Mouse (Mus musculus): ENCODE measurements around the gene Mindy1. TPM values are rescaled to one million over a fixed set of nuclear protein-coding genes. Genes with fewer than 3 reads are reported as not detected.

The Mindy1 gene
- polyA plus RNA-seq, 1 experiment from 2014 or later: 36.3 TPM

- no peak for ATAC-seq
- 91% methylated on average over 7 of the region's 7 CpGs for whole genome bisulfite sequencing
These were observed 5.4 kb downstream of the Mindy1 start for GRCm38 (mm10) chr3:95286510-95286909.

GRCm38 (mm10) chr3:95287541-95287940, 6.4 kb downstream of the Mindy1 start:
- no peak for ATAC-seq
- 0 out of 2 replicates have a peak, but pooled peaks cover 6% of the 10 kb centered on the region for H3K36me3 ChIP-seq (ENCODE audit: control insufficient read depth, insufficient read depth, low read length)

More at GRCm38 (mm10) chr3:95286510-95286909, 5.4 kb downstream of the Mindy1 start:
- H3K4me2 ChIP-seq (ENCODE audit: low read length): no peak overlapping the region
- no peak overlapping the region for H3K4me3 ChIP-seq (ENCODE audit: low read length)
- no peak overlapping the region for H3K27ac ChIP-seq (ENCODE audit: low read depth, low read length)
- no peak overlapping the region for H3K9ac ChIP-seq (ENCODE audit: low read depth, low read length)
- no peaks in the 10 kb centered on the region for H3K27me3 ChIP-seq (replicated peaks; ENCODE audit: control insufficient read depth, insufficient read depth, low read length)
- H3K36me3 ChIP-seq (ENCODE audit: control insufficient read depth, insufficient read depth, low read length): 0 out of 2 replicates have a peak, but pooled peaks cover 6% of the 10 kb centered on the region
- no peaks in the 10 kb centered on the region for H3K9me3 ChIP-seq (ENCODE audit: control insufficient read depth, low read length)
- H3K4me1 ChIP-seq (ENCODE audit: control insufficient read depth, insufficient read depth, low read depth, low read length): peaks cover 13% of the 10 kb centered on the region

GRCm38 (mm10) chr3:95289419-95289818, 8.3 kb downstream of the Mindy1 start:
- H3K36me3 ChIP-seq (ENCODE audit: control insufficient read depth, insufficient read depth, low read length): 0 out of 2 replicates have a peak, but pooled peaks cover 6% of the 10 kb centered on the region
- peaks cover 4% of the 10 kb centered on the region; the same call in 1 of the 2 replicates for H3K4me1 ChIP-seq (ENCODE audit: control insufficient read depth, insufficient read depth, low read depth, low read length)
- ATAC-seq: no peak
- no peak overlapping the region for H3K27ac ChIP-seq (ENCODE audit: low read depth, low read length)
- no peak overlapping the region for H3K9ac ChIP-seq (ENCODE audit: low read depth, low read length)
- no peaks in the 10 kb centered on the region for H3K9me3 ChIP-seq (ENCODE audit: control insufficient read depth, low read length)
- H3K4me2 ChIP-seq (ENCODE audit: low read length): no peak overlapping the region
- no peak overlapping the region for H3K4me3 ChIP-seq (ENCODE audit: low read length)
- no peaks in the 10 kb centered on the region for H3K27me3 ChIP-seq (replicated peaks; ENCODE audit: control insufficient read depth, insufficient read depth, low read length)
- WGBS: 90% methylated on average over 4 of the region's 4 CpGs

More at GRCm38 (mm10) chr3:95287541-95287940, 6.4 kb downstream of the Mindy1 start:
- Histone ChIP-seq H3K4me1 (ENCODE audit: control insufficient read depth, insufficient read depth, low read depth, low read length) (peaks cover 13% of the 10 kb centered on the region), H3K9ac (ENCODE audit: low read depth, low read length) (no peak overlapping the region), H3K9me3 (ENCODE audit: control insufficient read depth, low read length) (no peaks in the 10 kb centered on the region), H3K27ac (ENCODE audit: low read depth, low read length) (no peak overlapping the region), H3K4me2 (ENCODE audit: low read length) (no peak overlapping the region), H3K27me3 (replicated peaks; ENCODE audit: control insufficient read depth, insufficient read depth, low read length) (no peaks in the 10 kb centered on the region), H3K4me3 (ENCODE audit: low read length) (no peak overlapping the region)
- 90% methylated on average over 3 of the region's 3 CpGs for WGBS

- H3K9ac ChIP-seq (ENCODE audit: low read depth, low read length): no peak overlapping the region
- H3K4me2 ChIP-seq (ENCODE audit: low read length): no peak overlapping the region
- H3K4me3 ChIP-seq (ENCODE audit: low read length): no peak overlapping the region
- ATAC-seq: no peak
- WGBS: 83% methylated on average over 6 of the region's 6 CpGs
- no peaks in the 10 kb centered on the region for H3K9me3 ChIP-seq (ENCODE audit: control insufficient read depth, low read length)
- 0 out of 2 replicates have a peak, but pooled peaks cover 6% of the 10 kb centered on the region for H3K36me3 ChIP-seq (ENCODE audit: control insufficient read depth, insufficient read depth, low read length)
- H3K4me1 ChIP-seq (ENCODE audit: control insufficient read depth, insufficient read depth, low read depth, low read length): no peaks in the 10 kb centered on the region
- H3K27me3 ChIP-seq (replicated peaks; ENCODE audit: control insufficient read depth, insufficient read depth, low read length): no peaks in the 10 kb centered on the region
- no peak overlapping the region for H3K27ac ChIP-seq (ENCODE audit: low read depth, low read length)
These were observed 9.0 kb downstream of the Mindy1 start for GRCm38 (mm10) chr3:95290156-95290555.

- Histone ChIP-seq H3K27ac (ENCODE audit: low read depth, low read length) (no peak overlapping the region), H3K27me3 (replicated peaks; ENCODE audit: control insufficient read depth, insufficient read depth, low read length) (no peaks in the 10 kb centered on the region), H3K4me3 (ENCODE audit: low read length) (no peak overlapping the region), H3K4me2 (ENCODE audit: low read length) (no peak overlapping the region), H3K36me3 (ENCODE audit: control insufficient read depth, insufficient read depth, low read length) (0 out of 2 replicates have a peak, but pooled peaks cover 6% of the 10 kb centered on the region), H3K4me1 (ENCODE audit: control insufficient read depth, insufficient read depth, low read depth, low read length) (no peaks in the 10 kb centered on the region), H3K9me3 (ENCODE audit: control insufficient read depth, low read length) (no peaks in the 10 kb centered on the region), H3K9ac (ENCODE audit: low read depth, low read length) (no peak overlapping the region)
- WGBS: 83% methylated on average over 4 of the region's 4 CpGs
- no peak for ATAC-seq
These were observed 9.9 kb downstream of the Mindy1 start for GRCm38 (mm10) chr3:95291041-95291440.

- Histone ChIP-seq H3K4me2 (ENCODE audit: low read length) (no peak overlapping the region), H3K9ac (ENCODE audit: low read depth, low read length) (no peak overlapping the region), H3K27me3 (replicated peaks; ENCODE audit: control insufficient read depth, insufficient read depth, low read length) (no peaks in the 10 kb centered on the region), H3K36me3 (ENCODE audit: control insufficient read depth, insufficient read depth, low read length) (0 out of 2 replicates have a peak, but pooled peaks cover 6% of the 10 kb centered on the region), H3K9me3 (ENCODE audit: control insufficient read depth, low read length) (no peaks in the 10 kb centered on the region), H3K27ac (ENCODE audit: low read depth, low read length) (no peak overlapping the region), H3K4me1 (ENCODE audit: control insufficient read depth, insufficient read depth, low read depth, low read length) (no peaks in the 10 kb centered on the region), H3K4me3 (ENCODE audit: low read length) (no peak overlapping the region)
- ATAC-seq: no peak
- 92% methylated on average over 2 of the region's 2 CpGs for WGBS
These were observed 11.8 kb downstream of the Mindy1 start for GRCm38 (mm10) chr3:95292899-95293298.

- Histone ChIP-seq H3K9me3 (ENCODE audit: control insufficient read depth, low read length) (no peaks in the 10 kb centered on the region), H3K4me3 (ENCODE audit: low read length) (no peak overlapping the region), H3K27me3 (replicated peaks; ENCODE audit: control insufficient read depth, insufficient read depth, low read length) (no peaks in the 10 kb centered on the region), H3K4me1 (ENCODE audit: control insufficient read depth, insufficient read depth, low read depth, low read length) (no peaks in the 10 kb centered on the region), H3K36me3 (ENCODE audit: control insufficient read depth, insufficient read depth, low read length) (0 out of 2 replicates have a peak, but pooled peaks cover 3% of the 10 kb centered on the region), H3K4me2 (ENCODE audit: low read length) (no peak overlapping the region), H3K9ac (ENCODE audit: low read depth, low read length) (no peak overlapping the region), H3K27ac (ENCODE audit: low read depth, low read length) (no peak overlapping the region)
- ATAC-seq: no peak
- 76% methylated on average over 11 of the region's 11 CpGs for WGBS
These were observed 12.4 kb downstream of the Mindy1 start for GRCm38 (mm10) chr3:95293537-95293936.

GRCm38 (mm10) chr3:95294316-95294715, 13.2 kb downstream of the Mindy1 start:
- Histone ChIP-seq H3K9me3 (ENCODE audit: control insufficient read depth, low read length) (no peaks in the 10 kb centered on the region), H3K36me3 (ENCODE audit: control insufficient read depth, insufficient read depth, low read length) (no peaks in the 10 kb centered on the region)
- 86% methylated on average over 7 of the region's 7 CpGs for WGBS

GRCm38 (mm10) chr3:95294718-95295117, 13.6 kb downstream of the Mindy1 start:
- ATAC-seq: no peak
- Histone ChIP-seq H3K27me3 (replicated peaks; ENCODE audit: control insufficient read depth, insufficient read depth, low read length) (no peaks in the 10 kb centered on the region), H3K36me3 (ENCODE audit: control insufficient read depth, insufficient read depth, low read length) (no peaks in the 10 kb centered on the region), H3K9ac (ENCODE audit: low read depth, low read length) (no peak overlapping the region), H3K9me3 (ENCODE audit: control insufficient read depth, low read length) (no peaks in the 10 kb centered on the region), H3K4me1 (ENCODE audit: control insufficient read depth, insufficient read depth, low read depth, low read length) (no peaks in the 10 kb centered on the region), H3K4me2 (ENCODE audit: low read length) (no peak overlapping the region), H3K27ac (ENCODE audit: low read depth, low read length) (no peak overlapping the region), H3K4me3 (ENCODE audit: low read length) (no peak overlapping the region)
- WGBS: 88% methylated on average over 5 of the region's 5 CpGs

More at GRCm38 (mm10) chr3:95294316-95294715, 13.2 kb downstream of the Mindy1 start:
- Histone ChIP-seq H3K4me1 (ENCODE audit: control insufficient read depth, insufficient read depth, low read depth, low read length) (no peaks in the 10 kb centered on the region), H3K27me3 (replicated peaks; ENCODE audit: control insufficient read depth, insufficient read depth, low read length) (no peaks in the 10 kb centered on the region), H3K4me3 (ENCODE audit: low read length) (no peak overlapping the region), H3K27ac (ENCODE audit: low read depth, low read length) (no peak overlapping the region), H3K9ac (ENCODE audit: low read depth, low read length) (no peak overlapping the region), H3K4me2 (ENCODE audit: low read length) (no peak overlapping the region)
- no peak for ATAC-seq
